Mouse (Mus musculus): ENCODE data around the gene Ptn. TPM values are rescaled to one million over a fixed set of nuclear protein-coding genes. Genes with fewer than 3 reads are reported as not detected.
A peak's percentile ranks its signal among the peaks of the same experiment; 100 is the strongest.

The Ptn gene
- total RNA-seq (2021): 1 to 10 TPM; 1.9 to 2.1 TPM
- long read RNA-seq, experiment 1, transcript Ptn-201 (5 exons, 1,614 nt): major isoform, 7 of 7 reads
- long read RNA-seq, experiment 1, partial matches to known transcripts: 0 of 7 reads
- long read RNA-seq, experiment 1, other reads (novel, unspliced or antisense): 0 of 7 reads
- long read RNA-seq, experiment 2, transcript Ptn-201 (5 exons, 1,614 nt): major isoform, 5 of 6 reads
- long read RNA-seq, experiment 2, partial matches to known transcripts: 0 of 6 reads
- long read RNA-seq, experiment 2, other reads (novel, unspliced or antisense): 1 of 6 reads

DNA sequence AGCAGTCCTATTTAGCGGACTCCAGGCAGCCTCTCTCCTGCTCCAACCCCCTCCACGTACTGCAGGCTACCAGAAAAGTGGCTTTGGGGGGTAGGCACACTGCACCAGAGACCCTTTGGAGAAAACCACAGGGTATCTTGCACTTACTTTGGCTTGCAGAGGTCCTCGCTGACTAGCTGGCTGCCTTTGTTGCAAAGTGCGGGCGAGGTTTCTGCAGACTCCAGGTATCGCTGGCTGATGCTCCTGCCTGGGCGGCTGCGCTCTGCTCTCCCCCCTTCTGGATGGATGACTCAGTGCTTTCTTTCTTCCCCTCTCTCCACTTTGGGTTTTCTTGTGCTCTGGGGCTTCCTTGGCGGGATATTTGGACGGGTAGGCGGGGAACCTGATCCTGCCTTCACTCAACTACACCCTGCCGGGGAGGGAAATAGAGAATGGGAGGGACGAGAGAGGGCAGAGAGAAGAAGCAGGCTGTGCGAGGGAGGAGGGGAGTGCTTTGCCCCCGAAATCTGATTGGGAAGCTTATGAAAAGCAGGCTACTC lies at the start of gene Ptn:
Ptn (minus strand) TSS at position 474 of the 539 bp plus-strand sequence.
- intact Hi-C loops (cut with DNase I): no loop called here
- DNase-seq: no peak

DNA sequence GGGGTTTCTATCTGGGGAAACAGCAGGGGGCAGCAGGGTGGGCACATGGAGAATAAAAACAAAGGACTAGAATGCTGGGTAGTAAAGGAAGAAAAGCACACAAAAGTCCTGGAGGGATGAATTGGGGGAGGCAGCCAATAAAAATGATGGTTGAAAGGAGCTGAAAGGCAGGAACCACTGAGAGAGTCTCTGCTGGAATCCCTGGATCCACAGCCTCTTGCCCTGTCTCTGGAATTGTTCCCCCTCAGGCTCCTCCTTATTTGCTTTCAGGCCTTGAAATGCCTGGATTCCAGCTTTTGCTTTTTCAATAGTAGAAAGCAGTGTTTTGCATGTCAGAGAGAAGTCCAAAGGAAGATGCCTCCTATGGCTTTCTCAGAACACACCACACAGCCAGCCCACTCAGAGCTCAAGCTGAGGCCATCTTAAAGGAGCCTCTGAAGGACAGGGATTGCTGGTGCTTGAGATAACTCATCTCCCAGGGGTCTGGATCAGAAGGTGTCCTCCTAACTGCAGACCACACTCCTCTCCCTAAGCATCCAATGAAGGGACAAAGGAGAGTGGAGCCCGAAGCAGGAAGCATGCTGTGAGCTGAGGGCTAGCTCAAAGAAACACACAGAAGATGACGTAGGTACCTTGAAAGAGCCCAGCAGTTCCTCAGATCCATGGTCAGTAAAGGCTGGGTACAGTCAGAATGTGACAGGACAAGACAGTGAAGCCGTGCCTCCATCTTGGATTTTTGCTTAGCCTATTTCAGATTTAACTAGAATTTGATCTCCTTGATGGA lies 48.4 kb upstream of the Ptn start:
- DNase-seq: no peak
- intact Hi-C loops (cut with DNase I): no loop called here

DNA sequence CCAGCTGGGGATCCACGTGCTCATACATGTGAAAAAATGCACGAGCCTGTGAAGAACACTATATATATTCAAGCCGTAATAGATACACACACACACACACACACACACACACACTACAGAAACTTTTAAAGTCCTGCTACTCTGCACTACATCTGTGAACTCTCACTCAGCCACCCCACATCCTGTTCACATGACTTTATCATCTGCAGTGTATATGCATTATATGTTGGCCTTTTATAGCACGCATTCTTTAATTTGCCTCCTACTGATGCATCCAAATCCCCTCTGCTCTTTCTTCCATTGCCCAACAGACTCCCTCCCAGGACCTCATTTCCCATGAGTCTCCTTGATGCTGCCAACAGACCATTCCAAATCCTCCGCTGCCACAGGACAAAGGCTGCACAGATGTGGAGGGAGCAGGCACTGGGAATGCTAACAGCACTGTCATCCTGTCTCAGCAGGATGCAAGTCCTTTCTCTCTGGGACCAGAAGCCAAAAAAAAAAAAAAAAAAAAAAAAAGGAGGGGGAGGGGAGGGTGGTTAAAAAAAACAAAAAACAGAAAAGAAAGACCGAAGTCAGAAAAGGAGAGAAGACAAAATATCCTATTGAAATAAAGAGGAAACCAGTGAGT lies 47.7 kb upstream of the Ptn start:
- DNase-seq: no peak
- intact Hi-C loops (cut with DNase I): no loop called here

DNA sequence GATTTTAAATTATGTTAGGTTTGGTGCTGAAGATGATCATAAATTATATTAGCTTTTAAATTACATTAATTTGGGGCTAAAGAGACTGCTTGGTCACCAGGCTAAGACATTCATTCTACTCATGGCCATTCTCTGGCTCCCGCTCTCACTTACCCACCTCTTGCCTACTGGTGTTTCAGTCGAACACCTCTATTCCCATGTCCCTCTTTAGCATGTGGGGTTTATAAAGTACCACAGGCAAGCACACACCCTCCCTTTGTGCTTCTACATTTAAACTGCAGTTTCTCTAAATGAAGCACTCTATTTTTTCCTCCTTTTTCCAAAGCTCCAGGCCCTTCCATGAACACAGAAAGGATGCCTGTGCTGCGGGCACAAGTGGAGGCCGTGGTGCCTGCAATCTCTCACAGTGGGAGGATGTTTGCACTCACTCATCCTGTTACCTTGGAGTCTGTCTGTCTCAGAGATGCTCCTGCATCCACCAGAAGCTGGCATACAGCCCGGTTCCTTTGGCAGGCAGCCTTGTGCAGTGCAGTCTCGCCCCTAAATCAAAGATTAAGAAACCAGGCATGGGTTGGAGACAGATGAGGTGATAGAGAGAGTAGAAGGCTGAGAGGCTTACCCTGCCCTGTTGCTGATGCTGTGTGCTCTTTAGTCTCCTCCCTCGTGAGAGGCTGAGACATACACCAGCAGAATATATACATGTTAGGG lies 40.6 kb upstream of the Ptn start:
- peak in 1 of 2 experiments; percentile 6 for DNase-seq
- intact Hi-C loops (cut with DNase I): no loop called here

DNA sequence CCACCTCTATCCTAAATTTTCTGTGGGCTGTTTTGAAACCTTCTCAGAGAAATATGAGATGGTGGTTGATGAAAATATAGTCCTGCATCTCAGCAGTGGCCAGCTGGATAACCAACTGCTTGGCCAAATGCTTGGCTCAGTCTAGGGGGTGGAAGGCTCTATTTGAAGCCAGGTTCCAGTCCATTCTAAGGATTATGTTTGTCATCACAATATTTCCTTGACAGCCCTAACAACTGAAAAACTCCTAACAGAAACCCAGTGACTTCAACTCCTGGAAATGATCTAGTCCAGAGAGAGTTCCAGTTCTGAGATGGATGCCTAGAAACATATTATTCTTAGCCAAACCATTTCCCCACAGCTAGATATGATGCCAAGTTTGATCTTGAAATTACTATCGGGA lies 35.3 kb upstream of the Ptn start:
- intact Hi-C loops (cut with DNase I): no loop called here

DNA sequence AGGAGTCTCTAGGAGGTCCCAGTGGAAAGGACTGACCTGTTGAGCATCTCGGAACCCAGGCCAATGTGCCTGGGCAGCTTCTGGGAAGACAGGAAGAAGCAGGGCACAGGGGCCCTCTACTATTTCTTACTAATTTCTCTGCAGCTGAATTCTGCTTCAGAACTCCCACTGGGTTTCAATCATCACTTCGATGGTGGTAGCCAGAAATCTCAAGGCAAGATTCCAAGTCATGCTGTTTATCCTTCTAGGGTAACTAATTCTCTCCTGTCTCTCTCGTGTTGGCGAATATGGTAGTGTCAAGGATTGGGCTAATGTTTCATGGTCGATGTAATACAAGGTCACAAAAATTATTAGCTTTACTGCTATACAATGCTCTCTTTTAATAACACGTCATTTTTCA lies 34.2 kb upstream of the Ptn start:
- intact Hi-C loops (cut with DNase I): no loop called here
- no peak for DNase-seq

More for the DNA sequence above, 35.3 kb upstream of the Ptn start:
- DNase-seq: no peak

DNA sequence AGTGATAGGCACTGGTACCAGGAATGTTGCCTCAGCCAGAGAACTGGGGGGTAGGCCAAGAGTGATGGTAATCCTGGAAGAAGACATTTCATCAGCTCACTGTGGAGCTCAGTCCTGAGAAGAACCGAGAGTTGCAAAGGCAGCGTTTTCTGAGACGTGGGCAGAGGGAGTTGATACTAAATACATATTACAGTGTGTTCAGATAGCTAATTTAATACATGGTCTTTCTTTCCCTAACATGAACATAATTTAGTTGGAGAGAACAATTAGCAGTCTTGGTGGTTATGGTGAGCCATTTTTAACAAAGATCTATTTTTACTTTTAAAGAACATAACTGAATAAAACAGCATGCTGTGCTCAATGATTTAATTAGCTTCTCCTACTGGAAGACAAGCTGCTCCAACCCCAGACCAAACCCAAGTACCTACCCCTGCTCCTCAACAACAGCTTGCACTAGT lies 33.0 kb upstream of the Ptn start:
- intact Hi-C loops (cut with DNase I): no loop called here
- no peak for DNase-seq

DNA sequence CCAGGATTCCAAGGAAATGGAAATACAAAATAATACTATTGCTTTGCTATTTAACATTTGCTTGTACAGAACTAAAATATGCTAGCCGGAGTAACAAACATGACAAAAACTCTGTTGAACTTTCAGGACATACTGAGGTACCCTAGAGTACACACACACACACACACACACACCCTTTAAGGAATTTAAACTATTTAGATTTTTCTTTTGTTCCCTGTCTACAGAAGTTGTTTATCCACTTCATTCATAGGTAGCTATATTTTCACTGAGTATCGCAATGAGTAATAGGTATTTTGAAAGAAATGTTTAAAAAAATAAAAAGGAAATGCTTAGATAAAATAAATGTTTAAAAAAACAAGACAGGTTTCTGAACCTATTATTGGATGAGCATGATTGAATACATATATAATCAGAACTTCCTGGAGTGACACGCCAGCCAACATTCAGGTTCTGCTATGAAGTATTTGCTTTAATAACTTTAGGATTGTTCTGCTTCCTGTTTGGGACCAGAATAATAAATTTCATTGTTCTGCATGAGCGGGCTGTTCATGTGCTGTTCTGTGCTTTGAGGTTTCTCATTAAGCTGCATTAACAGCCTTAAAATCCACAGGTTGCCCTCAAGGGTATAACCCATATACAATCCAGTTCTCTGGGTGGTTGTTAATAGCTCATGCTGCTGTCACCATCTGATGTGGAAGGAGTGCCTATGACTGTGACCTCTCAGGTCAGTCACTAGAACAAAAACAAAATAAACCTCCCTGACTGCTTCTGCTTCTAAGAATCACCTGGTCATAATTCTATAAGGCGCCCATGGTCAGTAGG lies 32.3 kb upstream of the Ptn start:
- intact Hi-C loops (cut with DNase I): no loop called here
- DNase-seq: no peak

DNA sequence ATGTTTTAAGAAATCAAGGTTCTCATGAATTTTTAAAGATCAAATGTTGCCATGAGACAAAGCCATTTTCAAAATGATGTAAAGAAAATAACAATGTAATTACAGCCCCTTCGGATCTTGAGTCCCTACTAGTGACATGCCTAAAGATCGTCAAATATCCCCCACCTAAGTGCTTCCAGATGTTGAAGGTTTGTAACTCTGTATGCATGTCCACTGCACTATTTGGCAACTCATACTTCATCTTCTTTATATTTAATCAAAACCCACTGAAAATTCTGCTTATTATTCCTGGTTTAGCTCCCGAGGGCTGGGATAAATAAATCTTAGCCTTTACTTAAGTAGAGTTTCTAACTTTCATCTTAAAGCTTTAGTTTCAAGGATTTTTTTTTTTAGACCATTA lies 31.7 kb upstream of the Ptn start:
- intact Hi-C loops (cut with DNase I): no loop called here
- no peak for DNase-seq

DNA sequence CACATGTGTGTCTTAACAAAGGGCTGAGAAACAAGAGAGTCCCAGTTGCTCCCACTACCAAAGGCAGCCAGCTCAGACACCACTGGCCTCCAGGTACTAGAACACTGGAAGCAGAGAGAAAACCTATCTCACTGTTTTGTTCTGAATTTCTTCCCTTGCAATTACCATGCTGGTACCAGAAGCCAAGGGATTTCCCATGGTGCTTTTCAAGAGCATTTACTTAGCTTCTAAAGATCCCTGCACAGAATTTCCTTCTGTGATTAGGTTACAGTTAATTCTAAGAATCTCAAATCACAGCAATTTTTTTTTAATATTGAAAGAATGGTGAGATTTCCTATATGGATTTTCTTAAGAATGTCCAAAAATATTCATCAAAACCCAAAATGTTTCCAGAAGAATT lies 31.2 kb upstream of the Ptn start:
- intact Hi-C loops (cut with DNase I): no loop called here
- DNase-seq: no peak

DNA sequence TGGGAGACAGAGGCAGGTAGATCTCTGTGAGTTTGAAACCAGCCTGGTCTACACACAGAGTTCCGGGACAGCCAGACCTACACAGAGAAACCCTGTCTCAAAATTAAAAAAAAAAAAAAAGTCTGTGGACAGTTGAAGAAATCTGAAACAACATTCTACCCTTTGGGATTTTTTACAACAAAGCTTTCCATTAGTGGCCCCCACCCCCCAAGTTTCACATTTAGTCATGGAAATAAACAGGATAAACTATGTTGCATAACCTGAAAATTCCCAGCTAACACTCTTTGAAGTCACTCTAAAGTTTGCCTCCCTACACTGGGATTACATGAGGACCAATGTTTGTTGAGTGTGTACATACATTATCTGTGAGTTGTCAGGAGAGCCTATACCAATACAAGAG lies 28.7 kb upstream of the Ptn start:
- DNase-seq: no peak
- intact Hi-C loops (cut with DNase I): no loop called here

DNA sequence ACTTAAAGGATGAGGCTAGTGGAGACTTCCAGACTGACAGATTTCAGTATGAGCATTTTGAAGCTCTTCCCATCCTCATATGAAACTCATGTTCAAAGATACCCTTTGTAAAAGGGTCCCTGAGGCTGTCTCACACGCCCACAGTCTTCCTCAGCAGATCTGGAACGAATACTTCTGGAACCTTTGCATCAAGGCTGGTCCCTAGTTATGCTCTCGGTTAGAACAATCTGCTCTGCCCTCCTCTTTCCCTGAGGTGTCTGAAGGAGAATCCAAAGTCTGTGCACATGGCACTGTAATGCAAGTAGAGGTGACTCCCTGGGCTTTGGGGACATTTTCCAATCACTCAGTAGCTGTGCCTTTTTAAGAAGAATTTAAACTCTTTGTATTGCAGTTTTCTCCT lies 25.3 kb upstream of the Ptn start:
- no peak for DNase-seq
- intact Hi-C loops (cut with DNase I): no loop called here

DNA sequence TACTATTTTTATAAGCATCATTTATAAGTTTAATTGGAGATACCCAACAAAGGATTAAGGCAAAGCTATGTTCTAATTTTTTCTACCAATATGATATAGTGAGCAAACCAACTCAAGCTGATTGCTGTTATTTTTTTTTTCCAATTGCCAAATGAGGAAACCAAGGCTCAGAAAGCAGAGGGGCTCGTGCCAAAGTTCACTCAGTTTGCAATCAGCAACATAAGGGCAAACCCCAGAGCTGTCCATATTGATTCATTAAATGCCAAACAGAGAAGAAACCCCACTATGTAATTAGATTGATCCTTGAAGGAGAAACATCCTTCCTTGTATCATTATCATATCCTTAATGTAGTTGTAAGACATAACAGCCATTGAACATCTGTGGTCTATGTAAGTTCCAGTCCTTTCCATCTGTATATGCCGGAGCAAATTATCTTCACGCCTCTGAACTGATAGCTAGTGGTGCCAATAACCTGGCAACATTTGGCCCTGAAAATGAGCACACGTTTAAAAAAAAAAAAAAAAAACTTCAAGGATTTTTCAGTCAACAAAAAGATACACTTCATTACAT lies 24.8 kb upstream of the Ptn start:
- DNase-seq: no peak
- intact Hi-C loops (cut with DNase I): no loop called here

DNA sequence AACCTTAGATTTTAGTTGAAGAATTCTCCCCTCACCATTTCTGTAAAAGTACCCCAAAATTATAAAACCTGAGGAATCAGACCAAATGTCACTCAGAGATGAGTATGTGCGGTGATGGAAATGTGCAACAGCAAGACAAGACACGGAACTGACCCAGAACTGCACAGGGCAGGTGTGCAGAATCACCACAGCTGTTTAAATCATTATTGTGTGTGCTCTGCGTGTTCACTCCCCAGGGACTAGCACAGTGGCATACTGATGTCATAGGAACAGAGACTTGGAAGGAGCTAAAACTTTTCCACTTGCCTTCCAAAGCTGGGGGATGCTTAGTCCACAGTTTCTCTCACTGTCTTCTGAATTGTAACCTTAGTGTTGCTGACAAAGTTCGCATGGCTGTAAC lies 22.7 kb upstream of the Ptn start:
- intact Hi-C loops (cut with DNase I): no loop called here

DNA sequence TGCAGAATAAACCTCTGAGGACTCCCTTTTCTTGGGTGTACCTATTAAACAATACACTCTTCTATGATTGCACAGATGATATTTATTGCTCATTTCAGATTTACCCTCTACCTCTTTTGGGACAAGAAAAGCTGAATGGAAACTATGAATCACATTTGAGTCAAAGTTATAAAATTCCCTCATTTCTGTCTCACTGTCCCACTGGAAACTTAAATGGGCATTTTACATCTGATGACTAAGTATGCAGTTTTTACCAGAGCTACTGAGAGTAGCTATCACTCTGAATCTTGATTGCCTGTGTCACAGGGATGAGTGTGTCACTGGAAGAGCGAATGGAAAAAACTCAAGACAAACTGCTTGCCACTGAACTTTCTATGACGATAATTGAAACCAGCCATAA lies 22.2 kb upstream of the Ptn start:
- intact Hi-C loops (cut with DNase I): no loop called here
- DNase-seq: no peak

More for the DNA sequence above, 22.7 kb upstream of the Ptn start:
- DNase-seq: no peak

DNA sequence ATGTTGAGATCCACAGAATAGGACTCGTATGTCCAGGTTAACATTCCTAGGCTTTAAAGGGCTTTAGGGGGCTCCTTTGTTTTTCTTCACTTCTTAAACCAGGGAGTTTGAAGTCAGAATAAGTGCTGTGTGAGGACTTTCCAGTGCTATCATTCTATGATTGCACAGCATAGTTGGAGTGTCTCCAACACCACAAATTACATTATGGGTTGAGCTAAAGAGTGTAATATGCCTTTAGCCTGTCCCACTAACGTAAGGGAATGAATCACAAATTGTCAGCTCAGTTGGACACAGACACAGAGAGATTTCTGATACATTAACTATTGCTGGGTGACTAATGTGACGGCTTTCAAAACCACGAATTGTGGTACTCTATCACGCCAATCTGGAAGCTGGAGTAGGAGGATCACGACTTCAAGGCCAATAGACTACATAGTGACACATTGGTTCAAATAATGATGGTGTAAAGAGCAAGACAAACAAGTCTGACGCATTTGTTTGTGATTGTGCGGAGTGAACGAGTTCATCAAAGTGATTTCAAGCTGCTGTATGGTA lies 20.4 kb upstream of the Ptn start:
- intact Hi-C loops (cut with DNase I): no loop called here

DNA sequence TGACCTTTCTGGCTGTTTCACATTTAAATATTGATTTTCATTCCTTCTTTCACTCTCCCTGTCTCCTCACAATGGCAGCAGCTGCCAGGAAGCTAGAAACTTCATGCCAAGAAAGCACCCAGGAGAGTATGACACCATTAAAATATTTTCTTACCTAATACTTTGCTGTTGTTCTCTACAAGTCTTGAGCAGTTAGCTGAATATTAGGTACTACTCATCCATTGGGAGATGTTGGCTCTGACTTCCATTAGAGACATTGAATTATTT lies 9.7 kb upstream of the Ptn start:
- DNase-seq: no peak
- intact Hi-C loops (cut with DNase I): no loop called here

More for the DNA sequence above, 20.4 kb upstream of the Ptn start:
- DNase-seq: no peak

DNA sequence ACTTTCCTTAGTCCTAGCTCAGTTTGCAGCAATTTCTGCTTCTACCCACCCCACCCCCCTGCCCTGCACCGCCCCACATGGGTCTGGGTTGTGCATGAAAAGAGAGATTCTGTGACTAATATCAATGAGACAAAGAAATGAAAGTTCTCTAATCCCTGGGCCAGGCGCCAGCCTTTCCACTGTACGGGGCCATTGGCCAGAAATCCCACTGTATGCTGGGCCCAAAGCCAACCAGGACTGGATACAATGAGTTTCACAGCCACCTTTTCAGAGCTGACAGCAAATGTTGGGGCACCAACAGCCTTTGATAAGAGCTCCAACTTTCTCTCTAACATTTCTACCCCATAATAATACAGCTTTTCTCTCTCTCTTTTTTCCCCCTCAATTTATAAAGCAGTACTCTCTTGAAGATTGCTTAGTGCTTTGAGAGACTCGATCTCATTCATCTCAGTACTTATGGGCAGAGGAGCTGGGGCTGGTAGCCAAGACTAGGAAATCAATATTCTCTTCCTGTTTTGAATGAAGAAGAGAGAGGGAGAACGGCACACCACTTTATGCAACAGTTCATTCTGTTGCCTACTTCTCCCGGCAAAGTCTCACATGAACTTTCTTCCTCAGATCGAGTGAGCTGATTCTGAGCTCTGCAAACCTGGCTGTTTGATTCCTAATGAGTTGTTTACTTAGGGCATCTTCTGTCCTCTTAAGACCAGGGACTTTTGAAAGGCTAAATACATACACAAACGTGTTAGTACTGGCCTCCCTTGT lies 9.2 kb upstream of the Ptn start:
- intact Hi-C loops (cut with DNase I): no loop called here
- peak; percentile 55 to 68 for DNase-seq

Measured in gastrocnemius, postnatal 36 days (tissue).